Mouse (Mus musculus) effector memory CD4-positive, alpha-beta T cell, adult 7 months (primary cell): ENCODE results near the gene Tpm3-rs7. TPM values are rescaled to one million over a fixed set of nuclear protein-coding genes. Genes with fewer than 3 reads are reported as not detected.

Source experiments
- polyA plus RNA-seq: library from polyadenylated mRNA; unstranded; fragments of 100-300 nt; shearing (Covaris generic); gene quantifications from one replicate; pipeline ENCODE4 v1.2.1, GENCODE M21; 2017

Gene Tpm3-rs7
- 7.7 TPM for polyA plus RNA-seq

DNA sequence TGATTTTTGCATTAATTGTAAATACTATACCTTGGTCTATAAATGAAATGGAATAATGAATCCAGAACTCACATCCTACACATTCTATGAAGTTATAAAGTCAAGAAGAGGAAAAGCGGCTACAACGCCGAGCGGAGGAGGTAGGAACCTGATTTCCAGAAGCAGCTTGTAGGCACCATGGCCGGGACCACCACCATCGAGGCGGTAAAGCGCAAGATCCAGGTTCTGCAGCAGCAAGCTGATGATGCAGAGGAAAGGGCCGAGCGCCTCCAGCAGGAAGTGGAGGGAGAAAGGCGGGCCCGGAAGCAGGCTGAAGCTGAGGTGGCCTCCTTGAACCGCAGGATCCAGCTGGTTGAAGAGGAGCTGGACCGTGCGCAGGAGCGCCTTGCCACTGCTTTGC lies at the start of gene Tpm3-rs7:
TSS of gene Tpm3-rs7 (plus strand) at position 110 of the 400 bp plus-strand sequence.

